Mouse (Mus musculus) bone marrow macrophage, adult 2 months (primary cell): ENCODE results near the gene Fgd1. TPM values are rescaled to one million over a fixed set of nuclear protein-coding genes. Genes with fewer than 3 reads are reported as not detected.

ENCODE experiments used
- H3K27ac ChIP-seq: 2 replicates; pipeline ENCODE4 v1.5.1; 2012; ENCODE audit warnings: low read depth, low read length; ENCODE audit not compliant: insufficient read depth
- H3K4me1 ChIP-seq: 2 replicates; pipeline ENCODE4 v1.6.1; 2012; ENCODE audit warnings: low read length; ENCODE audit not compliant: control insufficient read depth, insufficient read depth
- H3K4me3 ChIP-seq: 2 replicates; pipeline ENCODE4 v1.5.1; 2012; ENCODE audit warnings: mild to moderate bottlenecking, low read length, moderate library complexity; ENCODE audit not compliant: insufficient read depth
- CTCF ChIP-seq: IDR thresholded peaks from 2 replicates; pipeline ENCODE4 v1.5.1; 2012; ENCODE audit warnings: low read depth, mild to moderate bottlenecking, low read length, moderate library complexity
- POLR2A ChIP-seq: IDR thresholded peaks from 2 replicates; pipeline ENCODE4 v1.6.1; 2012; ENCODE audit warnings: mild to moderate bottlenecking, low read depth, low read length, borderline replicate concordance
- polyA plus RNA-seq: library from polyadenylated mRNA; stranded (reverse); fragments of >200 nt; gene quantifications from 2 replicates; pipeline ENCODE4 v1.2.4, GENCODE M21; 2012; ENCODE audit not compliant: missing spikeins, insufficient read depth, insufficient read length

The Fgd1 gene
- 0.24 and 0.34 TPM in 2 replicates for polyA plus RNA-seq

DNA sequence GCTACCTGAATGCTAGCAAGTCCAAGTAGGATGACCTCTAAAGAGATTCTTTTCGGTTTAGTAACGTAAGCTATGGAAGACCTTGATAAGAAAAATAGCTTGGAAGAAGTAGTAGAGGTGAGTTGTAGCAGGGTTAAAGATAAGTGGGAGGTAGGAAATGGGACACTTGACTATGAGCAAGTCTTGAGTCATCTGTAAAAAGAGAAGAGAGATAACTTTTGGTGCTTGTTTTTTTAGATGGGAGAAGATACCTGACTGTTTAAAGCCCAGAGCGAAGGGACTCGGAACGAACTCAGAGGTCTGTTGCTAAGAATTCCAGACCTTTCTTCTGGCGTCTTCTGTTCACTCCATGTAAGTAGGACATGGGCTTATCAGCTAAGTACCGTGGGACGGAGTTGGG, at the start of gene Fgd1:
Fgd1 (plus strand) TSS at position 301 of the 400 bp plus-strand sequence.
- TF ChIP-seq CTCF, result no peak
- no peak for TF ChIP-seq POLR2A
- Histone ChIP-seq H3K27ac (no peak within 1 kb of the TSS), H3K4me3 (peak within 1 kb of the TSS; percentile 56), H3K4me1 (no peaks in the 10 kb centered on the region)

GRCm38 (mm10) chrX:150996775-150997174, 49.2 kb upstream of the Fgd1 start:
- Histone ChIP-seq H3K4me3 (no peak overlapping the region), H3K4me1 (no peaks in the 10 kb centered on the region), H3K27ac (no peak overlapping the region)
- TF ChIP-seq POLR2A (no peak), CTCF (no peak)

- TF ChIP-seq POLR2A, result no peak
- 0 out of 2 replicates have a peak, but pooled peaks have one; percentile 19 for TF ChIP-seq CTCF
- Histone ChIP-seq H3K4me3 (peak within 1 kb of the TSS; percentile 79), H3K27ac (no peak within 1 kb of the TSS; the same call in 1 of the 2 replicates), H3K4me1 (0 out of 2 replicates have a peak, but pooled peaks cover 3% of the 10 kb centered on the region)
Measured at GRCm38 (mm10) chrX:151016938-151017877, 28.7 kb upstream of the Fgd1 start, which contains the start of gene Gnl3l. Gene Gnl3l, minus strand, starts transcription at chrX:151017322.

GRCm38 (mm10) chrX:151017897-151018296, 28.1 kb upstream of the Fgd1 start:
- H3K27ac ChIP-seq, result no peak overlapping the region
- H3K4me1 ChIP-seq, result 0 out of 2 replicates have a peak, but pooled peaks cover 3% of the 10 kb centered on the region
- H3K4me3 ChIP-seq, result peak overlapping the region; percentile 55
- TF ChIP-seq CTCF (no peak), POLR2A (no peak)

DNA sequence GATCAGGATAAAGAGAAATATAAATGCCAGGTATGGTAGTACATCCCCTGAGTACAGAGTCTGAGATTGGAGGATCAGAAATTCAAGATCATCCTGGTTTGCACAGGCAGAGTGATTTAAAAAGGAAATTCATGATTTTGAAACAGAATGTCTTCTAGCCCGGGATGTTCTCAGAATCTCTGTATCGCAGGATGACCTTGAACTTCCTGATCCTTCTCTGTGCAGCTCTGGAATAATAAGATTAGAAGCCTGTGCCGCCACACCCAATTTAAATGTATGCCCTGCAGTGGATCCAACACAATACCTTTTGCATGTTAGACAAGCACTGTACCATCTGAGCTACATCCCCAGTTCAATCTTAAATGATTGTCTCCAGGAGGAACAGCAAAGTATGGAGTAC, 27.2 kb upstream of the Fgd1 start:
- no peak overlapping the region for H3K27ac ChIP-seq
- TF ChIP-seq POLR2A, result no peak
- no peak for TF ChIP-seq CTCF
- 0 out of 2 replicates have a peak, but pooled peaks cover 3% of the 10 kb centered on the region for H3K4me1 ChIP-seq
- H3K4me3 ChIP-seq, result no peak overlapping the region

GRCm38 (mm10) chrX:151031400-151031799, 14.6 kb upstream of the Fgd1 start:
- H3K27ac ChIP-seq, result no peak overlapping the region
- H3K4me3 ChIP-seq, result no peak overlapping the region
- H3K4me1 ChIP-seq, result no peaks in the 10 kb centered on the region
- TF ChIP-seq CTCF (no peak), POLR2A (no peak)

GRCm38 (mm10) chrX:151041223-151041622, 4.7 kb upstream of the Fgd1 start:
- Histone ChIP-seq H3K4me3 (no peak overlapping the region), H3K4me1 (no peaks in the 10 kb centered on the region), H3K27ac (no peak overlapping the region)
- no peak for TF ChIP-seq CTCF
- TF ChIP-seq POLR2A, result no peak

DNA sequence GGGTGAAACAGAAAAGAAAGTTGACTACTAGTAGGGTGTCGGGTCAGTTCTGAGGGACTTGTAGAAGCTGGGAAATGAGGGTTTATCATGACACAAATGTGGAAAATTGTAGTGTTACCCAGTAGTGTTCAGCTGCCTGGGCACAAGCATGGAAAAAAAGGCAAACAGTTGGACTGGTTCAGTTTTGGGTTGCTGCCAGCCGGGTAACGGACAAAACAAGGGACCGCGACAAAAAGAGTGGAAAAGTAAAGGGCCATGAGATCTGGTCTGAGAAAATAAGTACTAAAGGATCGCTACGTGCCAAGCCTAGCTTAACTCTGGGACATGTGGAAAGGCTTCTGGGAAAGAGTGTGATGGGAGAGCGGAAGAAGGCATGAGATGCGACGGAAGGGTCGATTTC, 371 bp downstream of the Fgd1 start:
- Histone ChIP-seq H3K27ac (no peak overlapping the region), H3K4me3 (no peak overlapping the region), H3K4me1 (no peaks in the 10 kb centered on the region)
- no peak for TF ChIP-seq POLR2A
- no peak for TF ChIP-seq CTCF

DNA sequence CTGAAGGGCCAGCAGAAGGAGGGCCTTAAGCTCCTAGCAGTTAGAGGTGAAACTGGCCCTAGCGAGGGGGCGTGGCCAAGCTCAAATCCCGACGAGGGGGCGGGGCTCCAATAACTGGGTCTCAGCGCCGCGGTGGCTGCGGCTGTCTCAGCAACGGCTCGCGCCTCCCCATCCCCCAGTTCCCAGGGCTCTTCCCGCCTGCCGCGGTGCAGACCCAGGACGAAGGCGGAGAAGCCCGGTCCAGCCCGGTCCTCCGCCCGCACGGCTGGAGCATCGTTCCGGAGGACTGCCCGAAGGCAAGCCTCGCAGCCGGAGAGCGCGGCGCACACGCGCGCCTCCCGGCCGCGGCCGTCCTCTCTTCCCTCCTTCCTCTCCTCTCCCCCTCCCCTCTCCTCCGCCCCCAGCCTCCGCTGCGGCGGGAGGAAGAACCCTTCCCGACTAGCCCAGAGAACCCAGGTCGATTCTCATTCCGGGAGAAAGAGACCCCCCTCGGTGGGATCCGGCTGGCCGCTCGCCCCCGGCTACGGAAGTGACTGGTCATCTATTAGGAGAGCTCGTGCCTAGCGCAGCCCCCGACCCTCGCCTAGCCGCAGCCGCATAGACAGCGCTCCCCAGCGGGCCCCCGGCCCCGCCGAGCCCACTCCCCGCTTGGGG, 954 bp downstream of the Fgd1 start:
- no peak for TF ChIP-seq CTCF
- TF ChIP-seq POLR2A, result no peak
- Histone ChIP-seq H3K4me1 (no peaks in the 10 kb centered on the region), H3K4me3 (peak overlapping the region; percentile 56), H3K27ac (no peak overlapping the region)
